Mouse (Mus musculus): ENCODE data around the gene Macrod2. TPM values are rescaled to one million over a fixed set of nuclear protein-coding genes. Genes with fewer than 3 reads are reported as not detected.

Macrod2 gene
- polyA plus RNA-seq, 1 experiment from 2014 or later = 25.7 TPM

GRCm38 (mm10) chr2:141142266-141142665, 747.2 kb downstream of the Macrod2 start:
- Histone ChIP-seq H3K27me3 (replicated peaks; ENCODE audit: control insufficient read depth, insufficient read depth, low read length) (no peaks in the 10 kb centered on the region), H3K9me3 (ENCODE audit: control insufficient read depth) (no peaks in the 10 kb centered on the region), H3K4me2 (replicated peaks; ENCODE audit: low read depth) (no peak overlapping the region), H3K36me3 (ENCODE audit: control insufficient read depth, insufficient read depth) (no peaks in the 10 kb centered on the region), H3K27ac (ENCODE audit: low read depth, low read length) (no peak overlapping the region), H3K4me1 (replicated peaks; ENCODE audit: control insufficient read depth, insufficient read depth, low read length) (no peaks in the 10 kb centered on the region), H3K9ac (ENCODE audit: low read depth, low read length) (no peak overlapping the region), H3K4me3 (ENCODE audit: low read depth, low read length) (no peak overlapping the region)
- ATAC-seq = no peak
- 63% methylated on average over 2 of the region's 2 CpGs for WGBS
- TF ChIP-seq CTCF (IDR thresholded peaks at IDR 0.05; ENCODE audit: low read depth) = no peak

- Histone ChIP-seq H3K4me3 (ENCODE audit: low read depth, low read length) (no peak overlapping the region), H3K36me3 (ENCODE audit: control insufficient read depth, insufficient read depth) (no peaks in the 10 kb centered on the region), H3K9ac (ENCODE audit: low read depth, low read length) (no peak overlapping the region), H3K4me2 (replicated peaks; ENCODE audit: low read depth) (no peak overlapping the region), H3K4me1 (replicated peaks; ENCODE audit: control insufficient read depth, insufficient read depth, low read length) (no peaks in the 10 kb centered on the region), H3K27ac (ENCODE audit: low read depth, low read length) (no peak overlapping the region), H3K27me3 (replicated peaks; ENCODE audit: control insufficient read depth, insufficient read depth, low read length) (no peaks in the 10 kb centered on the region), H3K9me3 (ENCODE audit: control insufficient read depth) (no peaks in the 10 kb centered on the region)
- TF ChIP-seq CTCF (IDR thresholded peaks at IDR 0.05; ENCODE audit: low read depth) = no peak
- ATAC-seq = no peak
- 78% methylated on average over 7 of the region's 7 CpGs for WGBS
Measured at GRCm38 (mm10) chr2:141152011-141152772, 757.1 kb downstream of the Macrod2 start.

- Histone ChIP-seq H3K4me1 (replicated peaks; ENCODE audit: control insufficient read depth, insufficient read depth, low read length) (no peaks in the 10 kb centered on the region), H3K27me3 (replicated peaks; ENCODE audit: control insufficient read depth, insufficient read depth, low read length) (no peaks in the 10 kb centered on the region), H3K4me2 (replicated peaks; ENCODE audit: low read depth) (no peak overlapping the region), H3K36me3 (ENCODE audit: control insufficient read depth, insufficient read depth) (no peaks in the 10 kb centered on the region), H3K27ac (ENCODE audit: low read depth, low read length) (no peak overlapping the region), H3K9me3 (ENCODE audit: control insufficient read depth) (no peaks in the 10 kb centered on the region), H3K9ac (ENCODE audit: low read depth, low read length) (no peak overlapping the region), H3K4me3 (ENCODE audit: low read depth, low read length) (no peak overlapping the region)
- no peak for ATAC-seq
- TF ChIP-seq CTCF (IDR thresholded peaks at IDR 0.05; ENCODE audit: low read depth) = no peak
- WGBS = 86% methylated on average over 4 of the region's 4 CpGs
Measured at GRCm38 (mm10) chr2:141155972-141156371, 760.9 kb downstream of the Macrod2 start.

GRCm38 (mm10) chr2:141156979-141157593, 762.0 kb downstream of the Macrod2 start:
- no peaks in the 10 kb centered on the region for H3K27me3 ChIP-seq (replicated peaks; ENCODE audit: control insufficient read depth, insufficient read depth, low read length)
- no peak for ATAC-seq
- no peak overlapping the region for H3K27ac ChIP-seq (ENCODE audit: low read depth, low read length)
- no peaks in the 10 kb centered on the region for H3K4me1 ChIP-seq (replicated peaks; ENCODE audit: control insufficient read depth, insufficient read depth, low read length)
- H3K36me3 ChIP-seq (ENCODE audit: control insufficient read depth, insufficient read depth) = no peaks in the 10 kb centered on the region
- H3K9ac ChIP-seq (ENCODE audit: low read depth, low read length) = no peak overlapping the region
- 85% methylated on average over 7 of the region's 7 CpGs for WGBS
- no peak overlapping the region for H3K4me3 ChIP-seq (ENCODE audit: low read depth, low read length)
- no peak for TF ChIP-seq CTCF (IDR thresholded peaks at IDR 0.05; ENCODE audit: low read depth)
- H3K9me3 ChIP-seq (ENCODE audit: control insufficient read depth) = no peaks in the 10 kb centered on the region
- H3K4me2 ChIP-seq (replicated peaks; ENCODE audit: low read depth) = no peak overlapping the region

- H3K27ac ChIP-seq (ENCODE audit: low read depth, low read length) = no peak overlapping the region
- no peak for ATAC-seq
- no peaks in the 10 kb centered on the region for H3K9me3 ChIP-seq (ENCODE audit: control insufficient read depth)
- no peak overlapping the region for H3K9ac ChIP-seq (ENCODE audit: low read depth, low read length)
- no peak overlapping the region for H3K4me2 ChIP-seq (replicated peaks; ENCODE audit: low read depth)
- H3K4me1 ChIP-seq (replicated peaks; ENCODE audit: control insufficient read depth, insufficient read depth, low read length) = no peaks in the 10 kb centered on the region
- 79% methylated on average over 7 of the region's 7 CpGs for WGBS
- TF ChIP-seq CTCF (IDR thresholded peaks at IDR 0.05; ENCODE audit: low read depth) = no peak
- no peaks in the 10 kb centered on the region for H3K27me3 ChIP-seq (replicated peaks; ENCODE audit: control insufficient read depth, insufficient read depth, low read length)
- no peak overlapping the region for H3K4me3 ChIP-seq (ENCODE audit: low read depth, low read length)
- no peaks in the 10 kb centered on the region for H3K36me3 ChIP-seq (ENCODE audit: control insufficient read depth, insufficient read depth)
Measured at GRCm38 (mm10) chr2:141158161-141158560, 763.1 kb downstream of the Macrod2 start.

- Histone ChIP-seq H3K9me3 (ENCODE audit: control insufficient read depth) (no peaks in the 10 kb centered on the region), H3K27me3 (replicated peaks; ENCODE audit: control insufficient read depth, insufficient read depth, low read length) (no peaks in the 10 kb centered on the region), H3K4me1 (replicated peaks; ENCODE audit: control insufficient read depth, insufficient read depth, low read length) (no peaks in the 10 kb centered on the region), H3K4me2 (replicated peaks; ENCODE audit: low read depth) (no peak overlapping the region), H3K9ac (ENCODE audit: low read depth, low read length) (no peak overlapping the region), H3K27ac (ENCODE audit: low read depth, low read length) (no peak overlapping the region), H3K36me3 (ENCODE audit: control insufficient read depth, insufficient read depth) (no peaks in the 10 kb centered on the region), H3K4me3 (ENCODE audit: low read depth, low read length) (no peak overlapping the region)
- ATAC-seq = no peak
- WGBS = 84% methylated on average over 4 of the region's 4 CpGs
- no peak for TF ChIP-seq CTCF (IDR thresholded peaks at IDR 0.05; ENCODE audit: low read depth)
Measured at GRCm38 (mm10) chr2:141163918-141164317, 768.8 kb downstream of the Macrod2 start.

Data from intestine, postnatal 0 days (tissue).